17 mouse cellular contexts compared by ENCODE assay signal in the genomic region with DNA sequence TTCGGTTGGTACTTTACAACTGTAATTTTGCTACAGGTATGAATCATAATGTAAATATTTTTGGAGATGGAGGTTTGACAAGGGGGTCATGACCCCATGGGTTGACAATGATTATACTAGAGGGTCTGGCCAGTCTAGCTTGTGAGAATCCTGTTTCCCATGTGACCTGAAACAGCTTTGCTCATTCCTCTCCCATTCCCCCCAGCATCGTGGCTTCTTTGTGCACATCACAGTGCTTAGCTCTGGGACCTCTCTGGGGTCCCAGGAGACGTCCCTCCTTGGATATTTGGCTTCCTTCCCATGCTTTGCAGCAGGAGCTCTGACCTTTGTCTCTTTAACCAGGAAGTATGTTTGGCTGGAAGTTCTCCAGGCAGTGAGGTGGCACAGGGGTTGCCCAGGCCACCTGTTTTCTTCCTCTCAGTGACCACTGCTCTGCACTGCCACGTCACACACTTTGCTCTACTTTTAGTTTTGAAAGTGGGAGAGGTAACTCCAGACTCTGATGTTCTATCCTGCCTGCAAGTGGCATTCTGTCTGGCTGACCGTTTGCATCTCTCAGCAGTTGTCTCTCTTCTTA.
DNase-seq lines count a peak whose midpoint lies in the region; ATAC-seq lines count a peak whose summit lies in the region.
"Had no signal": no experiment of that assay in that cellular context is flagged by ENCODE, and none has a peak within 500 bp of the region (broad histone marks: within the 10 kb centered on the region; RNA-seq: fewer than 3 reads in every experiment).

No protein-coding gene starts in this region.

- peak; percentile 30 for DNase-seq in heart, embryonic 10.5 days (ENCODE audit: low spot score)
- no peak for DNase-seq in heart, postnatal 36 days
- DNase-seq in urinary bladder, postnatal 14 days (ENCODE audit: low spot score): peak; percentile 49
- DNase-seq in urinary bladder, postnatal 4 days (ENCODE audit: low spot score in 2 of 2): no peak
- peak; percentile 23 for DNase-seq in kidney, postnatal 14 days
- DNase-seq in embryo, embryonic 11 days: no peak
- no peak for DNase-seq in right cerebral cortex, postnatal 4 days
- DNase-seq: cerebellum, adult 9-10 months; forebrain, postnatal 0 days; midbrain, embryonic 14.5 days; right cerebral cortex, postnatal 14 days had no signal

- H3K36me3 ChIP-seq in heart, embryonic 10.5 days: no peaks in the 10 kb centered on the region
- H3K36me3 ChIP-seq: hindbrain, embryonic 12.5 days; liver, embryonic 15.5 days; stomach, embryonic 15.5 days had no signal

- no peaks in the 10 kb centered on the region for H3K4me1 ChIP-seq in heart, embryonic 10.5 days
- H3K4me1 ChIP-seq: hindbrain, embryonic 12.5 days; liver, embryonic 15.5 days; stomach, embryonic 15.5 days had no signal

- no peaks in the 10 kb centered on the region for H3K9me3 ChIP-seq in heart, embryonic 10.5 days
- H3K9me3 ChIP-seq: hindbrain, embryonic 12.5 days; liver, embryonic 15.5 days; stomach, embryonic 15.5 days had no signal

- 0 out of 2 replicates have a peak, but pooled peaks cover 4% of the 10 kb centered on the region for H3K27me3 ChIP-seq in heart, embryonic 10.5 days (ENCODE audit: insufficient read depth, poor library complexity, severe bottlenecking)
- H3K27me3 ChIP-seq: hindbrain, embryonic 12.5 days; liver, embryonic 15.5 days; stomach, embryonic 15.5 days had no signal

- H3K27ac ChIP-seq in heart, embryonic 10.5 days: no peak overlapping the region
- H3K27ac ChIP-seq: hindbrain, embryonic 12.5 days; liver, embryonic 15.5 days; stomach, embryonic 15.5 days had no signal

- ATAC-seq in megakaryocyte, adult 5-6 weeks (ENCODE audit: poor library complexity, severe bottlenecking): no peak
- ATAC-seq: forebrain, postnatal 0 days; lung, postnatal 0 days had no signal

- intact Hi-C loops in heart, postnatal 36 days (cut with DNase I): loop anchor here (5.0 kb wide), 1 partner anchor 139 kb away; no protein-coding TSS in a partner anchor

- 58% methylated on average over 5 of the region's 5 CpGs for WGBS in heart, embryonic 10.5 days

- H3K4me3 ChIP-seq in heart, embryonic 10.5 days: no peak overlapping the region
- H3K4me3 ChIP-seq: hindbrain, embryonic 12.5 days; liver, embryonic 15.5 days; myocyte; stomach, embryonic 15.5 days had no signal

Comparison
In these comparisons a context has a peak if more than half of its experiments do, and no peak if none do; other contexts are left out.
1. DNase-seq: peak in heart, embryonic 10.5 days (single experiment), urinary bladder, postnatal 14 days (single experiment) and kidney, postnatal 14 days (single experiment); none in heart, postnatal 36 days (0 of 2), urinary bladder, postnatal 4 days (0 of 2), embryo, embryonic 11 days (single experiment) and right cerebral cortex, postnatal 4 days (single experiment).